Mouse (Mus musculus) cerebellum, postnatal 4 days (tissue): ENCODE results near the gene Taar5.

ENCODE experiments used
- DNase-seq, 2 experiments: peaks; one replicate each; pipeline ENCODE4 v3.0.0; 2022; ENCODE audit warnings: low spot score in 2 of 2, mixed read lengths in 1 of 2

The Taar5 gene

GRCm38 (mm10) chr10:24008143-24008542 lies 37.6 kb downstream of the Taar5 start:
- DNase-seq: no peak
